Mouse (Mus musculus) WW6 (cell line): ENCODE measurements around the gene Gm3336.
A peak's percentile ranks its signal among the peaks of the same experiment; 100 is the strongest.

Experiments
- DNase-seq: peaks from one replicate; pipeline ENCODE4 v3.0.0-alpha.2; 2013; ENCODE audit warnings: low read depth, low spot score

Gene Gm3336

GRCm38 (mm10) chr8:70747211-70747890, 29.0 kb downstream of the Gm3336 start:
- no peak for DNase-seq

DNA sequence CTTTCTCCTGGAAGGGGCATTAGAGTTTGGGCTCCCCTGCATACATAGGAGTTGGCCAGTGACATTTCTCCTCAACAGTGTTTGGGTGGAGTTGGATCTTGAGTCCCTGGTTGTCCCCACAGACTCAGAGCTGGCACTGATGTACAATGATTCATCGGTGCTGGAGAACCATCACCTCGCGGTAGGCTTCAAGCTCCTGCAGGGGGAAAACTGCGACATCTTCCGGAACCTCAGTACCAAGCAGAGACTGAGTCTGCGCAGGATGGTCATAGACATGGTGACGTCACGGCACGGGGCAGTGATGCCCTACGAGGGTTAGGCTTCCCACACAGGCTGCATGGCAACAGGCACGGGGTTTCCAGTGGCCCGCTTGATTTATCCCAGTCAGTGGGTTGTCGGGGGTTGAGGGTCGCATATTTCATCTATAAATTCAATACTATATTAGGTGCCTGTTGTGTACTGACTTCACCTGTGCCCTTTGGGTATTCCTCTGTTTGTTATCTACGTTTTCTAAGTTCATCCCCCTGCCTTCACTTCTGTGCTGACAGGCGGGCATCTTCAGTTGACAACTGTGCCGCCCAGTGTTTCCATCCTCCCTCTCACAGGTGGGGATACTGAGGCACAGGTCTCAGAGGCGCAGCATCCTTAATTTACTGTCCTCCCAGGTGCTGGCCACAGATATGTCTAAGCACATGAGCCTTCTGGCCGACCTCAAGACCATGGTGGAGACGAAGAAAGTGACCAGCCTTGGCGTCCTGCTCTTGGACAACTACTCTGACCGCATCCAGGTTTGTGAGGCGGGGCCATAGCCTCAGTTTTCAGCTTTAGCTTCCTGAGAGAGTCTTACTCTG, 30.1 kb downstream of the Gm3336 start:
- no peak for DNase-seq

DNA sequence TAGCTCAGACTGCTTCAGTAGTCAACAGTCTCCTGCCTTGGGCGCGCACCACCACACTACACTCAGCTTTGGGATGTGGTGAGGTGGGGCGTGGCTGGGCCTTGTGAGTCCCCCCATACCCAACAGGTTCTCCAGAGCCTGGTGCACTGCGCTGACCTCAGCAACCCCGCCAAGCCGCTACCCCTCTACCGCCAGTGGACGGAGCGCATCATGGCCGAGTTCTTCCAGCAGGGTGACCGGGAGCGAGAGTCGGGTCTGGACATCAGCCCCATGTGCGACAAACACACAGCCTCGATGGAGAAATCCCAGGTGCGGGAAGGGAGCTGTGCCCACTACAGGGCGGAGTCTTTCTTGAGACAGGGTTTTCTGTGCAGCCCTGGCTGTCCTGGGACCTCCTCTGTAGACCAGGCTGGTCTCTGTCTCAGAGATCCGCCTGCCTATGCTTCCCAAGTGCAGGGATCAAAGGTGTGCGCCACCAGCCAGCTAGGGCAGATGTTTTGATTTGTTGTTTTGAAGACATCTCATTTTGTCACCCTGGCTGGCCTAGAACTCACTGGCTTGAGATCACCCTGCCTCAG, 30.8 kb downstream of the Gm3336 start:
- no peak for DNase-seq

DNA sequence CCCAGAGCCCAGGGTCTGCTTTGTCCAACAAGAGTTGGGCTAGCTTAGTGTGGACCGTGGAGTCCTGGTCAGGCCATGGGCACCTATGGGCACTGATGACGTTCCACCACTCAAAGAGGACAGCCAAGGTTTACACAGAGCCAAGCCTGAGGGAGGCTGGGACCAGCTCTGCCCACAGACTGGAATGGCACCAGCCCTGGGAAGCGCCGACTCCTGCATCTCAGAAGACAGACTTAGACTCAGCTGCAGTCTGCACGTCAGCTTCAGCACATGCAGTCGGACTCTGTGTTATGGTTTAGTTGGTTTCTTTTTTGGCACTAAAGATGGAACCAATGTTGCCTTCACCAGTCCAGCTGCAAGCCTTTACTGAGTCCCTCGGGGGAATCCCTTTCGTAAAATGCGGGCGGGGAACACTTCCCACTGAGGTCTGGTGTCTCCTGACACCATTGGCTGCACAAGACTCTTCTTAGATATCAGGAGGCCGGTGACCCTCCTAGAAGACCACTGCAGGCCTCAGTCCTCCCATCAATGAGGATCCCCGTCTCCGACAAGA, 31.9 kb downstream of the Gm3336 start:
- no peak for DNase-seq

GRCm38 (mm10) chr8:70752000-70752764, 33.8 kb downstream of the Gm3336 start:
- no peak for DNase-seq

DNA sequence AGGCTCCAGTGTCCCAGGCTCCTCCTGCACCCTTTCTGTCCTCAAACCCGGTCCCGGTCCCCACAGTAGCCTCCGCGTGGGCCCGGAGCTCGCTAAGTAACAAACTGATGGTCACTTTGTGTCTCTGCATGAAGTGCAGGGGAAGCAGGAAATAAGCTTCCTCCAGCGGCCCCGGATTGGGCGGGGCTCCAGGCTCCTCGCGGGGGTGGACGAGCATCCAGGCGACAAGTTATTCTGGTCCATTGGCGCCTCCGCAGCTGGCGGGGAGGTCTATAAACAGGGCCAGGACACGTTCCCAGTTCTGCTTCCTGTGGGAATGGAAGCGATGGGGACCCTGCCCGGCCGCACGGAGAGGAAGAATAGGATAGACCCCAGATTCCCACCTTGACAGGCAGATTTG, 34.8 kb downstream of the Gm3336 start:
- no peak for DNase-seq

- peak; percentile 98 for DNase-seq
Observed at GRCm38 (mm10) chr8:70754043-70754870, 35.9 kb downstream of the Gm3336 start, which contains the start of gene Rab3a. TSS of gene Rab3a (plus strand) at chr8:70754679.

DNA sequence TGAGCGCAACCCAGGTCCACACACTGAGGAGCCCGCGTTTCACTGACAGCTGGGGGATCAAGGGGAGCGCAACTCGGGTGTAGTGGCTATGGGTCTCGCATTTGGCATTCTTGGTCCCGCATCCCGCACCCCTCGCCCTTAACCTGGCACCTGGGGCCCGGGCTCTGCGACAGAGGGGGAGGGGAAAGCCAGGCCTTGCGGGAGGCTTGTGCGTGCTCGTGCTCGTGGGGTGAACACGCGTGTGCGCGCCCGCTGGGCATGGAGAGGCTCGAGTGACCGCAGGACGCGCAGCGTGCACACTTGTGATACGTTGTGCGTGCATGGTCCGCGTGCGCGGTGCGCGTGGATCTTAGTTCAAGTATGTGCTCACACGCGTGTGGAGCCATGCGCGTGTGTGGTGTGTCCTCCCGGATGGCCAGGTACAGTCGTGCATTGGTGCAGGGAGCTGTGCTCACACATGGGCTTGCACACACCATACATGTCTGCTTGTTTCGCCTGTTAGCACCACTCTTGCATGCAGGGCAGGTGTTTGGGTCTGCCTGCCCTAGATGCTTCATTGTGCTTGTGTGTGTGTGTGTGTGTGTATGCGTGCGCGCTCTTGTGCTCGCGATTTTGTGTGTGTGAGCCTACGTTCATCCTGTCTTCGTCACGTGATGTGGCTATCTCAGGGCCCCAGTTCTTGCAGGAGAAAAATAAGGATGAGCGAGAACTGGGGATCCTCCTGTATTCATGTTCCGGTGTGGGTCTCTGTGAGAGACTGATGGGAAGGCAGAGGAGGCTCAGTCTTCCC, 36.7 kb downstream of the Gm3336 start:
- no peak for DNase-seq

GRCm38 (mm10) chr8:70755661-70756475, 37.5 kb downstream of the Gm3336 start:
- no peak for DNase-seq

GRCm38 (mm10) chr8:70756476-70757040, 38.2 kb downstream of the Gm3336 start:
- DNase-seq: no peak

GRCm38 (mm10) chr8:70757523-70758307, 39.4 kb downstream of the Gm3336 start:
- DNase-seq: no peak

- DNase-seq: no peak
Observed at GRCm38 (mm10) chr8:70758308-70758615, 39.9 kb downstream of the Gm3336 start.

- no peak for DNase-seq
Observed at GRCm38 (mm10) chr8:70758616-70759561, 40.5 kb downstream of the Gm3336 start.

- DNase-seq: no peak
Observed at GRCm38 (mm10) chr8:70760350-70760749, 42.0 kb downstream of the Gm3336 start.

DNA sequence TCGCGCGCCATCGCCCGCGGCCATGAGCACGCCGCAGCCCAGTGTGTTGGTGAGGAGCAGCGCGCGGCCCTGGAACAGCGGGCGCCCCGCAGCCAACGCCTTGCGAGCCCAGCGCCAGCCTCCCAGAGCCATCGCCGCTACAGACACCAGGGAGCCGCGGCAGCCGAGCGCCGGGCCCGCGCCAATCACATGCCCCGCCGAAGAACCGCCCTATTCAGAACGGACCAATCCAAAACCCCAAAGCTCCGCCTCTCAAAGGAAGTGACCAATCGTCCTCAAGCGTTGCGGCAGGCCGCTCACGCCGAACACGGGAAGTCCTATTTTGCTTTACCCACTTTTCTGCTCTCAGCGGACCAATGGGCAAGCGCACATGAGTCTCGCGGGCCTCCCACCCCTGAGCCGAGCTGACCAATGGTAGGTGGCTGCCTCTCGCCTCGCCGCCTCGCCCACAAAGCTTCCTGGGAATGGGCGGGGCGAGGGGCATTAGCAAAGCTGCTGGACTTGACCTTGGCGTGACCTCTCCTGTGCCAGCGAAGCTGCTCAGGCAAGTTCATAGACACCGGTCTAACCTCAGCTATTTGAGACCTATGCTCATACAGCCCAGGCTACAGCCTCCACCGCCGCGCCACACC, 42.5 kb downstream of the Gm3336 start, which contains the start of gene Mpv17l2:
Gene Mpv17l2 (minus strand): TSS at position 172 of the 632 bp plus-strand sequence.
- DNase-seq: peak; percentile 99

- no peak for DNase-seq
Observed at GRCm38 (mm10) chr8:70762118-70762517, 43.8 kb downstream of the Gm3336 start.
